Mouse (Mus musculus): ENCODE measurements at regions not wholly inside any gene's neighbourhood (a gene's known extent, or its start where the extent isn't known, plus 50 kb on each side); places are given as distances from the start of the nearest gene placed in this dataset.
A peak's percentile ranks its signal among the peaks of the same experiment; 100 is the strongest.

- Histone ChIP-seq H3K79me2 (ENCODE audit: control insufficient read depth, insufficient read depth) (no peaks in the 10 kb centered on the region), H3ac (ENCODE audit: control insufficient read depth, insufficient read length) (no peak overlapping the region), H3K36me3 (ENCODE audit: control insufficient read depth, insufficient read depth) (no peaks in the 10 kb centered on the region), H3K4me3 (no peak overlapping the region), H3K4me2 (ENCODE audit: low read depth) (no peak overlapping the region), H3K27me3 (ENCODE audit: control insufficient read depth, insufficient read depth, insufficient read length) (no peaks in the 10 kb centered on the region)
- TF ChIP-seq SRF (IDR thresholded peaks at IDR 0.05; ENCODE audit: control insufficient read depth, insufficient read length, low read depth) = no peak
- TF ChIP-seq MYOD1 (IDR thresholded peaks at IDR 0.05; ENCODE audit: control insufficient read depth in 1 of 3, insufficient read length in 2 of 3, low read depth in 2 of 3) = no peak
- TF ChIP-seq USF1 (IDR thresholded peaks at IDR 0.05; ENCODE audit: low read depth) = no peak
- no peak for TF ChIP-seq MAX (IDR thresholded peaks at IDR 0.05; ENCODE audit: low read depth)
- no peak for TF ChIP-seq E2F4 (IDR thresholded peaks at IDR 0.05; ENCODE audit: insufficient read depth)
- no peak for TF ChIP-seq POLR2A (IDR thresholded peaks at IDR 0.05; ENCODE audit: insufficient read length, low read depth)
- no peak for TF ChIP-seq MYOG (IDR thresholded peaks at IDR 0.05; ENCODE audit: control insufficient read depth in 1 of 3, insufficient read depth in 1 of 3, insufficient read length in 2 of 3, low read depth in 2 of 3)
- no peak for TF ChIP-seq TCF3 (IDR thresholded peaks at IDR 0.05; ENCODE audit: insufficient read length, low read depth)
- TF ChIP-seq POLR2AphosphoS2 (IDR thresholded peaks at IDR 0.05; ENCODE audit: insufficient read length, low read depth) = no peak
- TF ChIP-seq REST (IDR thresholded peaks at IDR 0.05; ENCODE audit: insufficient read depth, insufficient read length) = no peak
- TF ChIP-seq CEBPB (IDR thresholded peaks at IDR 0.05; ENCODE audit: insufficient read depth, poor library complexity, severe bottlenecking) = no peak
- TF ChIP-seq TCF12 (IDR thresholded peaks at IDR 0.05; ENCODE audit: insufficient read depth, poor library complexity, severe bottlenecking) = no peak
Observed at GRCm38 (mm10) chr13:31473275-31473674, 82.7 kb upstream of the Foxq1 start.

GRCm38 (mm10) chr13:31475845-31476244 lies 80.1 kb upstream of the Foxq1 start:
- Histone ChIP-seq H3K36me3 (ENCODE audit: control insufficient read depth, insufficient read depth) (no peaks in the 10 kb centered on the region), H3K27me3 (ENCODE audit: control insufficient read depth, insufficient read depth, insufficient read length) (no peaks in the 10 kb centered on the region), H3K4me3 (no peak overlapping the region), H3K79me2 (ENCODE audit: control insufficient read depth, insufficient read depth) (no peaks in the 10 kb centered on the region), H3ac (ENCODE audit: control insufficient read depth, insufficient read length) (no peak overlapping the region), H3K4me2 (ENCODE audit: low read depth) (no peak overlapping the region)
- no peak for TF ChIP-seq POLR2AphosphoS2 (IDR thresholded peaks at IDR 0.05; ENCODE audit: insufficient read length, low read depth)
- no peak for TF ChIP-seq USF1 (IDR thresholded peaks at IDR 0.05; ENCODE audit: low read depth)
- no peak for TF ChIP-seq SRF (IDR thresholded peaks at IDR 0.05; ENCODE audit: control insufficient read depth, insufficient read length, low read depth)
- TF ChIP-seq MYOG (IDR thresholded peaks at IDR 0.05; ENCODE audit: control insufficient read depth in 1 of 3, insufficient read depth in 1 of 3, insufficient read length in 2 of 3, low read depth in 2 of 3) = no peak
- TF ChIP-seq E2F4 (IDR thresholded peaks at IDR 0.05; ENCODE audit: insufficient read depth) = no peak
- no peak for TF ChIP-seq REST (IDR thresholded peaks at IDR 0.05; ENCODE audit: insufficient read depth, insufficient read length)
- TF ChIP-seq MYOD1 (IDR thresholded peaks at IDR 0.05; ENCODE audit: control insufficient read depth in 1 of 3, insufficient read length in 2 of 3, low read depth in 2 of 3) = no peak
- TF ChIP-seq CEBPB (IDR thresholded peaks at IDR 0.05; ENCODE audit: insufficient read depth, poor library complexity, severe bottlenecking) = no peak
- no peak for TF ChIP-seq TCF3 (IDR thresholded peaks at IDR 0.05; ENCODE audit: insufficient read length, low read depth)
- TF ChIP-seq POLR2A (IDR thresholded peaks at IDR 0.05; ENCODE audit: insufficient read length, low read depth) = no peak
- TF ChIP-seq TCF12 (IDR thresholded peaks at IDR 0.05; ENCODE audit: insufficient read depth, poor library complexity, severe bottlenecking) = no peak
- TF ChIP-seq MAX (IDR thresholded peaks at IDR 0.05; ENCODE audit: low read depth) = no peak

GRCm38 (mm10) chr13:31477171-31477867 lies 78.6 kb upstream of the Foxq1 start:
- no peak overlapping the region for H3K4me3 ChIP-seq
- no peak overlapping the region for H3ac ChIP-seq (ENCODE audit: control insufficient read depth, insufficient read length)
- no peak overlapping the region for H3K4me2 ChIP-seq (ENCODE audit: low read depth)
- no peaks in the 10 kb centered on the region for H3K27me3 ChIP-seq (ENCODE audit: control insufficient read depth, insufficient read depth, insufficient read length)
- no peaks in the 10 kb centered on the region for H3K79me2 ChIP-seq (ENCODE audit: control insufficient read depth, insufficient read depth)
- no peak for TF ChIP-seq MYOD1 (IDR thresholded peaks at IDR 0.05; ENCODE audit: control insufficient read depth in 1 of 3, insufficient read length in 2 of 3, low read depth in 2 of 3)
- no peak for TF ChIP-seq USF1 (IDR thresholded peaks at IDR 0.05; ENCODE audit: low read depth)
- TF ChIP-seq TCF12 (IDR thresholded peaks at IDR 0.05; ENCODE audit: insufficient read depth, poor library complexity, severe bottlenecking) = no peak
- no peak for TF ChIP-seq REST (IDR thresholded peaks at IDR 0.05; ENCODE audit: insufficient read depth, insufficient read length)
- no peak for TF ChIP-seq TCF3 (IDR thresholded peaks at IDR 0.05; ENCODE audit: insufficient read length, low read depth)
- no peak for TF ChIP-seq E2F4 (IDR thresholded peaks at IDR 0.05; ENCODE audit: insufficient read depth)
- no peak for TF ChIP-seq POLR2A (IDR thresholded peaks at IDR 0.05; ENCODE audit: insufficient read length, low read depth)
- TF ChIP-seq MYOG (IDR thresholded peaks at IDR 0.05; ENCODE audit: control insufficient read depth in 1 of 3, insufficient read depth in 1 of 3, insufficient read length in 2 of 3, low read depth in 2 of 3) = no peak
- no peak for TF ChIP-seq POLR2AphosphoS2 (IDR thresholded peaks at IDR 0.05; ENCODE audit: insufficient read length, low read depth)
- no peak for TF ChIP-seq CEBPB (IDR thresholded peaks at IDR 0.05; ENCODE audit: insufficient read depth, poor library complexity, severe bottlenecking)
- TF ChIP-seq MAX (IDR thresholded peaks at IDR 0.05; ENCODE audit: low read depth) = no peak
- no peak for TF ChIP-seq SRF (IDR thresholded peaks at IDR 0.05; ENCODE audit: control insufficient read depth, insufficient read length, low read depth)
- no peaks in the 10 kb centered on the region for H3K36me3 ChIP-seq (ENCODE audit: control insufficient read depth, insufficient read depth)

GRCm38 (mm10) chr13:31481105-31481844 lies 74.7 kb upstream of the Foxq1 start:
- no peak overlapping the region for H3K4me2 ChIP-seq (ENCODE audit: low read depth)
- no peak overlapping the region for H3K4me3 ChIP-seq
- no peaks in the 10 kb centered on the region for H3K79me2 ChIP-seq (ENCODE audit: control insufficient read depth, insufficient read depth)
- no peaks in the 10 kb centered on the region for H3K27me3 ChIP-seq (ENCODE audit: control insufficient read depth, insufficient read depth, insufficient read length)
- no peaks in the 10 kb centered on the region for H3K36me3 ChIP-seq (ENCODE audit: control insufficient read depth, insufficient read depth)
- TF ChIP-seq POLR2AphosphoS2 (IDR thresholded peaks at IDR 0.05; ENCODE audit: insufficient read length, low read depth) (no peak), MYOG (IDR thresholded peaks at IDR 0.05; ENCODE audit: control insufficient read depth in 1 of 3, insufficient read depth in 1 of 3, insufficient read length in 2 of 3, low read depth in 2 of 3) (no peak), SRF (IDR thresholded peaks at IDR 0.05; ENCODE audit: control insufficient read depth, insufficient read length, low read depth) (no peak), CEBPB (IDR thresholded peaks at IDR 0.05; ENCODE audit: insufficient read depth, poor library complexity, severe bottlenecking) (peak; percentile 21; the same call in 1 of the 2 replicates), E2F4 (IDR thresholded peaks at IDR 0.05; ENCODE audit: insufficient read depth) (no peak)
- H3ac ChIP-seq (ENCODE audit: control insufficient read depth, insufficient read length) = no peak overlapping the region

All from myocyte (in vitro differentiated cells).